Mouse (Mus musculus) Muller cell, postnatal 12 days (primary cell): ENCODE measurements around the gene Tbx3.

Experiments
- DNase-seq: peaks from one replicate; pipeline ENCODE4 v3.0.0-alpha.2; 2015; ENCODE audit errors: inconsistent ontology term

Gene Tbx3

DNA sequence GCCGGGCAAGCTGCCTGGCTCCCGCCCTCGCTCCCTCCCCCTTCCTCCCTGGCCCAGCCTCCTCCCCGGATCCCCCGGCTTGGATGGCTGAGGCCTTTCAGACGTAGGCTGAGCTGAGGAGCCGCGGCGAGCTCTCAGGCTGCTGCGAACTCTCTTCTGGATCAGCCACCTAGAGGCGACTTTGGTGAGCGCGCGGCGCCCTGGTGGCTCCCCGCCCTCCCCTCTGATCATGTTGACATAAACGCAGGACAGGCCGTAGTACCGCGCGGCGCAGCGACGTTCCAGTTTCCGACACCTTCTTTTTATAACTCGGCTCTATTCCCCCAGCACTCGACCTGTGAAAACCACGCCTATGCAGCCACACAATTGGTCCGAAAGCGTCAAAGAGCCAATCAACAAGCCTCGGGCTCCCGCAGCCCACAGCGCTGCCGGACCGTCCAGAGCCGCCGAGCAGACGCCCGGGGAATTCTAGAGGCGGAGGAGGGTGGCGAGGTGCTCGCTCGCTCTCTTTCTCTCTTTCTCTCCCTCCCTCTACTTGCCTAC is at the start of gene Tbx3:
Gene Tbx3 (plus strand): TSS at position 104 of the 543 bp plus-strand sequence.
- DNase-seq = peak; percentile 99

DNA sequence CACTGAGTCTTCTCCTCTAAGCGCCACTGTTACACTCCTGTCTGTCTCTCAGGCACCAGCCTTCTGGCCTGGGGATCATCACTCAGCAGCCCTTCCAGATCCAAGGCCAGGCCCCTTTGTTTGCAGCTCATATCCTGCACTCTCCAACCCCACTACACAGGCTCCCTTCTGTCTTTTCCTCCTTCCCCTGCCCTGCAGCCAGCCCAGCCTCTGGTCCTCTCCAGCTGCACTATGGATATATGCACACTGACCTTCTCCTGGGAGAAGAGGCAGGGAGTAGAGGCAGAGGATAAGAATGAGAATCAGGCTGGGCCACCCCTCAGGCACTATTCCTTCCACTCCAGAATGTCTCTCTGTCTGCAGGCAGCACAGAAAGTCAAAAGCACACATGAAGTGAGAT is 48.4 kb upstream of the Tbx3 start:
- peak; percentile 22 for DNase-seq

DNA sequence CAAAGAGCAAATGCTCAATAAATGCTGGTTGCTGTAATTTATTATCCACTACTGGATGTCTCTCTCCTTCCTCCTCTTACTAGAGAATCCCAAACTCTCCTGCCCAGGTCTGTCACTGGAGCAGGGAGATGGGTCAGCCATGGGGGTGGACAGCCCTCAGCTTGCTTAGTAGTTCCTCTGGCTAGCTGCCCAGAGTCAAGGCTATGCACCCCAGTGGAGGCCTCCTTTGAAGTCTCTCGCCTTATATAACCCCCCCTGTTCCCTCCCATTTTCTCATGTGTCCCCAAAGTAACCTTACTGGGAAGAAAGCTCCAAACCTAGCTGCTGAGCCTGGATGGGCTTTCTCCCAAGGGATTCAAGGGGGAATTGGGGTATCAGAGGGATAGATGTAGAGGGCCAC is 45.9 kb upstream of the Tbx3 start:
- DNase-seq = no peak

DNA sequence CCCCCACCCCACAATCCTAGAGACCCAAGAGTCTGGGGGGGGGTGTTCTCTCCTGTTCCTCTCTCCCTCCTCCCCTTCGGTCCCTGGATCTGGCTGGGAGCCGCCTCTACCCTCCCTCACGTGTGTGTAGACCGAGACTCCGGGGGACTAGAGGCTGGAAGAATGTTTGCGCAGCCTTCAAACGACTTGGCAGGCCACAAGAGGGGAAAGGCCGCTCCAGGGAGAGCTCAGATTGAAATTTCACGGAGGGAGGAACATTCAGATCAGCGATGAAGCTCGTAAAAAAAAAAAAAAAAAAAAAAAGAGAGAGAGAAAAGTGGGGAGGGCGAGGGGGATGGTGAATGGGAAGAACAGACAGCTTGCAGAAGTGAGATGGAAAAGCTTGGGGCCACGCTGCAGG is 44.9 kb upstream of the Tbx3 start:
- DNase-seq = no peak

DNA sequence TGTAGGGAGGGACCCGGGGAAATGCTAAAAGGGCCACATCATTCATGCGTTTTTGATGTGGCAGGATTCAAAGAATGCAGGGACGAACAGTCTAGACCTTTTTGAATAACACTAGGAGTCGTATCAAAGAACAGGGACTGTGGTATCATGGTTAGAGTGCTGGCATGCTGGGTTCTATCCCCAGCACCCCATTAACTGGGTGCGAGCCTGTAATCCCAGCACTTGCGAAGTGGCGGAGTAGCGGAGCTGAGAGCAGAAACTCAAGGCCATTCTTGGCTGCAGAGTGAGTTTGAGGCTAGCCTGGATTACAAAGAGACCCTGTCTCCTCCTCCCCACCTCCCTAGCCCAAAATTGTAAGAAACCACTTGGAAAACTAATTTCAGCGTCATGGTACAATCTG is 44.3 kb upstream of the Tbx3 start:
- DNase-seq = no peak

DNA sequence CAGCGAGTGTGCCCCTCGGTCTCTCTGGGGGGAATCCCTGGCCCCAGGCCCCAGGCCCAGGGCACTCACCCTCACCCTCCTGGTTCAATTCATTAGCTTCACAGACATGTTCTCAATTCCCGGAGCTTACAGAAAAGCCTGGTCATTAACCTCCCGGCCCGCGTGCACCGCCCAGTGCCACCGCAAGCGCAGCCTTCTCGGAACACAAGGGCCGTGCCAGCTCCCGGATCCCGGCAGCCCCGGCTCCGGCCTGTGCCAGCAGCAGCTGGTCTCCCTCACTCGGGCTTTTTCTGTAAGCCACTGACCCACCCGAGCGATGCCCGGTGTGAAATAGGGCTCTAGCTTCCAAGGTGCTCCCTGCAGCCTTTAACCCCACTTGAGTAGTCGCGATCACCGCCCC is 43.8 kb upstream of the Tbx3 start:
- DNase-seq = peak; percentile 72

DNA sequence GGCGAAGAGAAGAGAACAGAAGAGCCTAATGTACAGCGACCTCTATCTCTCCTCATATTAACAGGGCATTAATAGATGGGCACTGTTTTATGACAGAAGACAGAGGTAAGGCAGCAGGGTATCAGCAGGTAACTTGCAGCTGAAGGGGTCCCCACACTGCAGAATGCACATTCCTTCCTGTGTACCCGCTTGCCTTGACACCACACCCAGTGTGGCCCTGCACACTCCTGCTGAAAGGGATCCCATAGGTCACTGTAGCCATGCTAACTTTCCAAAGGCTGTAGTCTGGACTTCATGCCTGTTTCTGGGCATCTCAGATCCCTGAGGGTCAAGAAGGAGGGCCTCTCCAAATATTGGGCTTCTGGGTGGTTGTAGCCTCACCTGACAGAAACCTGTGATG is 42.4 kb upstream of the Tbx3 start:
- no peak for DNase-seq

DNA sequence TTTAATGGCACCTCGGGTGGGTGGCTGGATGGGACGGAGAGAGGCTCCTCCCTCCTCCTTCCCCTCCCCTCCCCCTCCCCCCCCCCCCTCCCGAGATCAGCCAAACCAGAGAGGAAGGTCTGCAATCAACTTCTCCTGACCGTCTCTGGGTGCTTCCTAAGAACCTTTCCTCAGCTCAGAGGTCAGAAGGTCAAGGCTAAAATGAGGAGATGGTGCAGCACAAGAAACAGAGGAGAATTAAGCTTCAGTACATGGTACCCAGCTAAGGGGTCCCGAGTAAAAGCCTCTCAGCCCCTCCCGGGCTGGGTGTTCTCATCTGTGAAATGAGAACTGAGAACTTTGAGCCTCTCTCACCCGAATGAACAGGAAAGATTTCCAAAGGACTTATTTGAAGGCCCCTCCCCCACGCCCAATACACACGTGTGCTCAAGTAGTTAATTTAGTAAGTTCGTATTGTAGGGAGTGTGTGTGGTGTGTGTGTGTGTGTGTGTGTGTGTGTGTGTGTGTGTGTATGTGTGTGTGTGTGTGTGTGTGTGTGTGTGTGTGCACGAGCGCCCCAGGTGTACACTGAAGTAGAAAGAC is 41.6 kb upstream of the Tbx3 start:
- no peak for DNase-seq

DNA sequence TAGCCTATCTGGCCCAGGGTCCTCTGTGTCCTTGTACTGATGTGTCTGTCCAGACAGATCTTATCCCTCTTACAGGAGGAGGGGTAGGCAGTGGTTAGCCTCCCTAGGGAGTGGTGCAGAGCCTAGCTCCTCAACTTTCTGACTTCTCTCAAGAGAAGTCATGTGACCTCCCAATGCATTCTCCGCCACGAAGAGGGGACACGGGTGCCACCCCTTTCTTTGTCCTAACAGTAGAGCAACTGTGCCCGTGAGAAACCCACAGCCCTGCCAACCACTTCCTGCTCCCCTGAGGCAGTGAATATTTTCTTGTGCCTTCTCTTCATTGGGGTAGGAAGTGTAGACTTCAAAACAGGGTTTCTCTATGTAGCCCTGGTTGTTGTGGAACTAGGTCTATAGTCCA is 36.9 kb upstream of the Tbx3 start:
- DNase-seq = no peak

DNA sequence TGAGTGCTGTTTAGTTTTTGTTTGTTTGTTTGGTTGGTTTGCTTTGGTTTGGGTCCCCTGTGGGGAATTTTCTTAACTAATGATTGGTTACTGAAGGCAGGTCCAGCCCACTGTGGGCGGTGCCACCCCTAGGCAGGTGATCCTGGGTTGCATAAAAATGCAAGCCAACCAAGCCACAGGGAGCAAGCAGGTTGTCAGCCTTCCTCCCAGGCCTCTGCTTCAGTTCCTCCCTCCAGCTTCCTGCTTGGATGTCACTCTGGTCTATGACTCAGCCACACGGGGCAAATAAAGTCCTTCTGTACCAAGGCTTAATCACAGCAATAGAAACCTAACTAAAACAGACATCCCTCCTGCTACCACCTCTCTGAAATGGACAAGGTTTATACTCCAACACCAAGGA is 35.6 kb upstream of the Tbx3 start:
- DNase-seq = no peak

DNA sequence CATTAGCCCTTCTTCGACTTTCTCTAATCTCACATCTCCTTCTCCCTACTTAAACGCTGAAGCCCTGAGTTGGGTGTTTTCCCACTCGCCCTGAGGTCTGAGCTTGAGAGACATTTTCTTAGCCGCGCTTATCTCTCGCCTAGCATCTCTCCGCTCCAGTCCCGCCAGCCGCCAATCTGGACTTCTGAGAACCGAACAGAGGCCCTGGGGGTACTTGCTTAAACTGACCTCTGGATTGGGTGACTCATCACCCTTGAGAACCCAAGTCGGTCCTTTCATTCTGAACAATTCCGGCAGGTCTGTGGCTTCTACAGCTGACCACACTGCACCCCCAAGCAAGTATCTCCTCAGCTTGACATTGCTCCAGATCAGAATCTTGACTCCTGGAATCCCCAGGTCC is 32.2 kb upstream of the Tbx3 start:
- no peak for DNase-seq

DNA sequence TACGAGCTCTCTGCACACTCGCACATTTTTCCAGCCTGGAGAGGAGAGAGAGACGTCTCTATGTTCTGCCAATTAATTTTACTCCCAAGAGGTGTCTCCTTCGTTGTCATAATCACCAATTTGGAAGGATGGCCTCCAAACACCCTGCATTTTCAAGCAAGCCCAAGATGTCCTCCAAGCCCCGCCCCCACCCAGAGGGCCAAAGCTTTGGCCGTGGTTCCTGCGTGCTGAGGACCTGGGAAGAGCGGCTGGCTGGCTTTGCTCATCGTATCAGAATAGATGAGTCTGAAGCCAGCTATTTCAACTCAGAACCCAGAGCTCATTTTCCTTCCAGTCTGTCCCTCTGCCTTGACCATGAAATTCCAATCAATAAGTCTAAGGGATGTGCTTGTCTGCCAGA is 29.4 kb upstream of the Tbx3 start:
- no peak for DNase-seq

DNA sequence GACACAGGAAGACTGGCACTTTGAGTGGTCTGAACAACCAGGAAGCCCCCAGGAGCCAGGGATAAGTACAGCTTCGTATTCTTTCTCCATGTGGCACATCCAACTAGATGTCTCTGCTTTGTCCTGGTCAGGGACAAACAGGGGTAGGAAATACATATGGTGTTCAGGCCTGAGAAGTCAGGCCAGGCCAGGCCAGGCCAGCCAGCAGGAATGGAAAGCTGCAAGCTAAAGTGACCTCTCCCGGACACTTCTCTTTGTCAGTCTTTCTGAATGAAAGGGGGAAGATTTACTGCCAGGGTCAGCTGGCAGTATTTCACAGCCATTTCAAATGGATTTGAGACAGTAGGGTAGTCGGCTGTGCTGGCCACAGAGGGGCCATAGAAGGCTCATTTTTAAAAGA is 28.8 kb upstream of the Tbx3 start:
- no peak for DNase-seq

DNA sequence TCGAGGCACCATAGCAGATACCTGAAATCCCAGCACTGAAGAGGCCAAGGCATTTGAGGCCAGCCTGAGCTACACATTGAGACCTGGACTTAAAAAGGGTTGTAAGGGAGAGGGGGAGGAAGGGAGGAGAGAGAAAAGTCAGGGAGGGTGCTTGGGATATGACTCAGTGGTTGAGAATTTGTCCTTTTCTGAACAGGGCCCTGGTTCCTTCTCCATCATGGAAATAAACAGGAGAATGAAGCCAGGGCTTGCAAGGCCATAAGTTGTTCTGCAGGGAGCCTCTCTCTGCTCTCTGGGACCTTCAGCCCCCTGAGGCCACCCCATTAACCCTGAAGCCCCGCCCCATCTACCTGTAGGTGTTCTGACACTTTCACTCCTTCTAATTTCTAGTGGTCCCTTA is 23.5 kb upstream of the Tbx3 start:
- DNase-seq = peak; percentile 49

DNA sequence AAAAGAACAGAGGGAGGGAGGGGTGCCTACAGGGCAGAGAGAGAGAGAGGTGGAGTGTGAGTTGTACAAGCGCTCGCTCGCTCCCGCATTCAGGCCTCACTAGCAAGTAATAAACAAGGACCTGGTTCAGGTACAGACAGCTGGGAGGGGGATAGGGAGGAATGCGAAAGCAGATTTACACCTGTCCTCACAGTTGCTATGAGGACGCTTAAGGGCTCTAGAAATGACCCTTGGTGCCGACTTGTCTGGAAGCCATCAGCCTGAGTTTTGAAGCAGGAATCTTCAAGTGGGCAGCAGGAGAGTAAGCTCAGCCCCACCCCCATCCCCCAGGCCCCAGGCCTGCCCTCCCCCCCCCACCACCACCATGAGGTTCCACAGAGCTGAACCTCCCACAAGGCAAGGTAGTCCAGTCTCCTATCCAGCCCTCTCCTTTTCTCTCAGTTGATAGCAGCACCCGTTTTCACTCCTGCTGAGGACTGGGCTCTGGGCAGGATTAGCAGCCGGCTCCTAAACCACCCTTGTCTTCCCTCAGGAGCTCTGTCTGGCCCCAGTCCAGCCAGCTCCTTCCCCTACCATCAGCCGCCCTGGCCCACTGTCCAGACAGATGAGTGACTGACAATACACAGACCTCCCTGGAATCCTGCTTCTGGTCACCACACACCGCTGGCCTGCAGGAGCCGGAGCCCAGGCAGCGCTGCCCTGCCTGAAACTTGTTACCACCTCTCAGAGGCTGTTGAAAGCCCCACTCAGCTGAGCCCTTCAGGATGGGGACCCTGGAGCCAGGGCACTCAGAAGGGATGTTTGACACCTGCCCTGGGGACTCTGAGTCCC is 19.1 kb upstream of the Tbx3 start:
- no peak for DNase-seq

DNA sequence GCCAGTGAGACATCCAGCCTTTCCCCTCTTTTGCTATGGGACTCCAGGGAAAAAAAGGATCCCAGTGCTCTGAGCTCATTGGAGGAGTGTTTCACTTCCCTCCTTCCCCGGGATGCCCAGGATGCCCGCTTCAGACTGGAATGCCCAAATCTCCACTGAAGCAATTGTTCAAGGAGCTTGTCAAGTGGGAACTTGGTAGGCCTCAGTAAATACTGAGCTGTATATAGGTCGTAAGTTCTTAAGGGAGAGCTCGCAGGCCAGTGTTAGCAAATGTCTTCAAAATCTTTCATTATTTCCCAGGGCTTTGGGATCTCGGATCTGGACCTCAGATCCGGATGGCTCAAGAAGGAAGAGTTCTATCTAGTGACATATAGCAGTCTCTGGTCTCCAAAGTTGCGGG is 14.1 kb upstream of the Tbx3 start:
- no peak for DNase-seq

DNA sequence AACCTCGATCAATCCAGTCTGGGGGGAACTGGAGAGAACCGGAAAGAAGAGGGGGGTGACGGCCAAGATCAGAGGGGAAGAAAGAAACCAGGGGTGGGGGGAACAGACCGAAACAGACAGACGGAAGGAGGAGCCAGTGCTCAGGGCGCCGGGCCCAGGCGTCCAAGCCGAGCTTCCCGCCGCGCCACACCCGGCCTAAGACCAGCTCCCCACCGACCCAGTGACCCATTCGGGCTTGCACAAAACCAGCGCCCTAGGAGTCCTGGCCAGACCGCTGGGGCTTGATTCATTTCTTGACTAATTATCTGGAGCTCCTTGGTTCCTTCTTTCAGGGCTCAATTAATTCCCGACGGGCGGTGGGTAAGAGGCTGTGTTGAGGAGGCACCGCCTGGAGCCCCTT is 13.6 kb upstream of the Tbx3 start:
- DNase-seq = peak; percentile 63

DNA sequence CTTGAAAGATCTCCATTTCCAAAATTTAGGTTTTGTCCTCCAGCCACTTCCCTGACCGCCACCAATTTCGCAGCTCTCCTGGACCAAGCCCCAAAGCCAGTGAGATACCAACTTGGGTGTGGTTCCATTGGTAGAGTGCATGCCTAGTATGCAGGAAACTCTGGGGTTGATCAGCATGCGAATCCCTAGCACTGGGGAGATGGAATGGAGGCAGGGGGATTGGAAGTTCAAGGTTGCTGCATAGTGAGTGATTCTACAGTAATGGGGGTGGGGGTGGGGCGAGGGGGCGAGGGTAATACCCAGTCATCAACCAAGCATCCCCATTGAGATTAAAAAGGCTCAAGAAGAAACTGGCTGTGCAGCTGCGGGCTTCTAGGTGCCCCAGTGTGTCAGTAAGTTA is 13.1 kb upstream of the Tbx3 start:
- no peak for DNase-seq

DNA sequence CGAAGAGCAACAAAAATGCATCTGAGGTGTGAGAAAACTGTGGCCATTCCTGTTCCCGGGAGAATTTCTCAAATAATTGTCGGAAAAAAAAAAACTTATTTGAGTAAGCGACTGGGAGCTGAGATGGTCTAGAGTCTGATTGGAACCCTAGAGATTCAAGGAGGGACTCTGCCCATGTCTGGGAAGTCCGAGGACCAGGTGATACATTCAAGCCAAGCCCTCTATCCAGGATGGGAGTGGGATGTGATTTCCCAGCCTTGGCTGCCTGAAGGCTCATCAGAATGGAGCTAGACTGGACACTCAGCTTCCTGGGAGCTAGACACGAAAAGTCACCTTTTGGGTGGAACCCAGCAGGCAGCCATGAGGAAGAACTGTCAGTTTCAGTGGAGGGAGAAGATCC is 12.7 kb upstream of the Tbx3 start:
- no peak for DNase-seq

DNA sequence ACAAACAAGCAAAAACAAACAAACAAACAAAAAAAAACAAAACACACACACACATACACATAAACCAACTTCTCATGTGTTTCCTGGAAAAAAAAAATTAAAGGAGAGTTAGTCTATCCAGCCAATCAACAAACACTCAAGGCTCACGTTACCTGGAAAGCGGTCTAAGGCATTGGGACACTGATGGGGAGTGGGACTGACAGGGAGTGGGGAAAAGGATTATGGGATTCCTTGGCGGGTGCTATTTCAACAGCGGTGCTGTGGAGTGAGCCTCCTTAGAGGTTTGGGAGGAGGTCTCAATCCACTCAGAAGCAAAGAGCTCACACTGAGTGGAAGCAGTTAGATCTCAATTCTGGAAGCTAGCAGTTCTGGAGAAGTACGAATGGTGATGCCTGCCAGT is 12.1 kb upstream of the Tbx3 start:
- no peak for DNase-seq

DNA sequence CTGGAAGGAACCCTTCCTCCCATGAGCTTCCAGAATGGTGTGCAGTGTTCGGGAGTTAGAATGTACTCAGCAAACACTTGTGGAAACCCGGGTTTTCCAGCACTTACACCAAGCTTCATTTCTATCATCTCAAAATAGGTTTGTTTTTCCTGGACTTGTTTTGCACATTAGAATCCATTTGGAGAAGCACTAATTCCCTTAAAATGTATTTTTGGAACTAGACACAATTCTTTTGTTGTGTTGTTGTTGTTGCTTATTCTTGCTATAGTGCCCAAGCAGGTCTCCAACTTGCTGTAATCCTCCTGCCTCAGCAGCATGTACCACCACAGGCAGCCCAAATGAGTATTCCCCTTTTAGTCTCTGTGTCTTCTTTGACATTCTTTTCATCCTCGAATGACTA is 11.4 kb upstream of the Tbx3 start:
- DNase-seq = no peak

DNA sequence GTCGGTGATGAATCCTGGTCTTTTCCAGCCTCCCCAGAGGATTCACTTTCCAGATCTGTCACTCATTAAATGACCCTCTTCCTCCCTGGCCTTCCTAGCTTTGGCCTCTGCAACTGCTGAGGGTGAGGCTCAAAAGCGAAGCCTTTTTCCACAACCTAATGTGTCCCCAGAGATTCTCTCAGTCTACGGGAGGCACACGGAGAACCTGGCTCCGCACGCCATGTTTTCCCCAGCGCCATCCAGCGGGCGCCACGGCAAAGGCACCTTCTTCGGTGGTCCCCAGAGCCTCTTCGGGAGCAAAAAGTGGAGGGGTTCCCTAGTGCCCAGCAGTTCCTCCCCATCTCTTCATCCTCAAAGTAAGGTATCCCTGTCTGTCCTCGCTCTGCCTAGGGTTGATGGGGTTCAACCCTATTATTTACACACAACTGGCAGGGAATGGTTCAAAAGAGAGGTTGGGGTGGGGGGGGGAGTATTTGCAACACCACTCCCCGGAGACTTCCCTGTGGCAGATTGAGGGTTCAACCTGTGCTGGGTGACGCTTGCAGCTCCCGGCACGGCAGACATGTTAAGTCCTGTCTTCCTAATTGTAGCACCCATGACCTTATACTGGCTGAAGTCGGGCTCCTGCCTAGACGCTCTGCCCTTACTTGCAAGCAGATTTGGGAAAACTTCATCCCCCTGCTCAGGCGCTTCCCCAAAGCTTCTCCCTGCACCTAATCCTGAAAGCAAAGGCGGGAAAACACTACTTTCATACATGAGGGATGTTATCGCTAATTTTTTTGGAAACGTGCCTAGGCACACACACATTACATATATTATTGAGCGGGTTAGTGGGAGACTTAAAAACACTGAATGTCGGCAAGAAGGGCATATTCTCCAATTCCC is 9.7 kb upstream of the Tbx3 start:
- no peak for DNase-seq
